Mouse (Mus musculus): ENCODE results near the gene Slc35a3.

- TF ChIP-seq POLR2A (IDR thresholded peaks at IDR 0.05; ENCODE audit: low read depth, low read length) (no peak), CTCF (IDR thresholded peaks at IDR 0.05; ENCODE audit: extremely low read depth, insufficient read depth, insufficient read length, insufficient replicate concordance) (no peak)
These were observed 11.0 kb downstream of the Slc35a3 start for GRCm38 (mm10) chr3:116701601-116702000.

Measured in spleen, adult 2 months (tissue).